Mouse (Mus musculus) liver (tissue): Measurements from ENCODE around the gene Tfap2d.

Experiments used
- DNase-seq: peaks from one replicate; pipeline ENCODE4 v3.0.0-alpha.2; 2020; ENCODE audit warnings: mixed read lengths

The Tfap2d gene

DNA sequence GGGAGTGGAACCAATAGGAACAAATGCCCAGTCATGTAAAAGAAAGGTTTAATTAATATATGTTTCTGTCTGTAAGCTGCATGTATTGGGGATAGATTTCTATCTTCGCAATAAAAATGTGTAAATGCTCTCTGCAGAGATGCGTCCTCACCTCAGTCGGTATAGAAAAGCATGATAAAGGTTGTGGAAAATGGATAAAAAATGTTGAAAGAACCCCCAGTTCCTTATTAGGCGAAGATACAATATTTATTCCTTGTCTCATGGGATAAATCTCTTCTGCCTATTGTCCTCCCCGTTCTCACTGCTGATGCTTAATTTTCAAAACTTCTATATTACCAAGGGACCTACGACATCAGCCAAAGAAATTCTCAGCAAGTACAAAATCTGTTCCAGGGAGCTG, at the start of gene Tfap2d:
Tfap2d (plus strand) TSS at position 392 of the 400 bp plus-strand sequence.
- DNase-seq = no peak

DNA sequence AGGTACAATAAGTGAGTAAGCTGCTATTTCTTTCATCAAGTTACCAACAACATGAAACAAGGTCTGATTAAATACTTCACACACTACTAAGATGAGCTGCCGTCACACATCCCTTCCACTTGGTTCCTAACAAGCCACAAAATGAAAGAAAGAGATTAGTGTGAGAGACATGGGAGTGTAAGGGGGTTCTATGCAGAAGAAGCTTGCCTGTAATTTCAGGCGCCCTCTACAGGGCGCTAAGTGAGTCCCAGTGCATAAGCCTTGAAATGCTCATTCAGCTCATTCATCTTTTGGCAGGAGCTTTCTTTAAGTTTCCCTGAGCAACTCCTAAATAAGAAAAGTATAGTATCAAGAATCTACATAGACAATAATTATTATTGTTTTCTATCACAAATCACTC, 46.5 kb upstream of the Tfap2d start:
- DNase-seq = no peak

DNA sequence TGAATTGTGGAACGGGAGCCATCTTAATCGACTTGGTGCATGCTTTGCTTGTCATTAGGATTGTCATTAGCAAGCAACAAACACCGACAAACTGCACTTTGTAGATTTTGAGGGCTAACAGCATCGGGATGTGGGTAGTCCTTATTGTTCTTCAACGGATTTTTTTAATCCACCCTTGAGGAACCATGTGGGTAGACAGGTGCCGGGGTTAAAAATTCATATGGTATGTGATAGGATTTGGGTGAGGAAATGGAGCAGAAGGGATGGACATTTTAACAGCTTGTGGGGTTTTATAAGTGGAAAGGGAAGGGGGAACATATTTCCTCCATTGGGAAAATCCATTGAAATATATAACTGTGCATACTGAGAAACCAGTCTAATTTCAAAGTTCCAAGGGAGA, 46.0 kb upstream of the Tfap2d start:
- no peak for DNase-seq

DNA sequence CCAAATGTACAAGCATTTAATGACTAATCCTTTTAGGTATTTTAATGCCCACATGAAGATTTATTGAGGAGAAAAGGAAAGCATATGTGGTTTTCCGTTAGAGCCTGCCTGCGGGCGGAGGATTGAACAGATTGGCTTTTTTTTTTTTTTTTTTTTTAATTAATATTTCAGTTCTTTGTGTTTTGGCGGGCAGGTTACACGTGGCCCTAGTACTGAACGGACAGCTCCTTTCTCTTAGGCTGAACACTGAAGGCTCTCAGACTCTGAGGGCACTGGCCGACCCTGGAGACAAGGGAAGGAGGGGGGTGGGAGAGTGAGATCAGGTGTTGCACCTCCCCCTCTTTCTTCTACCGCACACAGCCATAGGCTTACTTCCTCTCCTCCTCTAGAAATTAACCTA, 14.7 kb upstream of the Tfap2d start:
- no peak for DNase-seq

DNA sequence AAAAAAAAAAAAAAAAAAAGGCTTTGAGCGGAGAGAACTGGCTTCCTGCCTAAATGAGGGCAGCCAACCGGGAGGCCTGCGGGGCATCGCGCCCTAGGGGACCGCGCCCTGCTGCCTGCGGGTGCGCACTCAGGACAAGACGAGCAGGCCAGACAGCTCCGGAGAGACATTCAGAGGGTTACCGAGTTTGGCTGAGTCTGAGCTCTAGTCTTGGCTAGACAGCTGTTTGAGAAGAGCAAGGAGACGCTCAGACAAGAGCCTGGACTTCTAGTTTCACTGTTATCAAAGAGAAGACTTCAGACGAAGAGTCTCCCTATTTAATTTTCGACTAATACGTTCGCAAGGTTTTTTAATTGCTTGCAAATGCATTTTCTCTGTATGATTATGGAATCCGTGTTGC, 5.9 kb upstream of the Tfap2d start:
- peak; percentile 2 for DNase-seq

DNA sequence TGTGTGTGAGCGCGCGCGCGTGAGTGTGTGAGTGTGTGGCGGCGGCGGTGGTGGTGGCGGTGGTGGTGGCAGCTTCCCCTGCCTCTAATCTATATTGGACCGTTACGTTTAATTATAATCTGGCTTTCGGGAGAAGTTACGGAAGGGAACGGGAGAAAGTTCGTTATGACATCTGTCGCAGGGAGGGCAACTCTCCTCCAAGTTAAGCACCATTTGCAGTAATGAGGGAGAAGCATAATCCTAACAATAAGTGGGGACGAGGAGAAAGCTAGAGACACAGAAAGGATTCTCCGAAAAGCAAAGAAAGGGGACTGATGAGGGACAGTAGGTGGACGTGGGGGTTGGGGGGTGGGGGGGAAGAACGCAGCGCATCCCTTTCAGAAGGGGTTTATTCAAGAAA, 494 bp downstream of the Tfap2d start:
- DNase-seq = no peak

DNA sequence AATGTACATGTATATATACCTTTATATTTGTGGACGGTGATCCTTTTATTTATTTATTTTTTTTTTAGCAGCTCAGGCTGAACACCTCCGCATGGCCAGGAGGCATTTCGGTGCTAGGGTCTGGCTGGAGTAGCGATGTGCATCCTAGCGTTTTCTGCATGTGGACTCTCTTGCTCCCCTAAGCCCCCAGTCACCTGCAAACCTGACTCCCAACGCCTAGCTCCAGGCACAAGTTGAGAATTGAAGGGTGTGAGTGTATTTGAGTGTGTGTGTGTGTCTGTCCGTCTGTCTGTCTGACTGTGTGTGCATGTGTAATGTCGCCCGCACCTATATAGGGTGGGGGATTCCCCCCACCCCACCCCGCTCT, 937 bp downstream of the Tfap2d start:
- DNase-seq = no peak

DNA sequence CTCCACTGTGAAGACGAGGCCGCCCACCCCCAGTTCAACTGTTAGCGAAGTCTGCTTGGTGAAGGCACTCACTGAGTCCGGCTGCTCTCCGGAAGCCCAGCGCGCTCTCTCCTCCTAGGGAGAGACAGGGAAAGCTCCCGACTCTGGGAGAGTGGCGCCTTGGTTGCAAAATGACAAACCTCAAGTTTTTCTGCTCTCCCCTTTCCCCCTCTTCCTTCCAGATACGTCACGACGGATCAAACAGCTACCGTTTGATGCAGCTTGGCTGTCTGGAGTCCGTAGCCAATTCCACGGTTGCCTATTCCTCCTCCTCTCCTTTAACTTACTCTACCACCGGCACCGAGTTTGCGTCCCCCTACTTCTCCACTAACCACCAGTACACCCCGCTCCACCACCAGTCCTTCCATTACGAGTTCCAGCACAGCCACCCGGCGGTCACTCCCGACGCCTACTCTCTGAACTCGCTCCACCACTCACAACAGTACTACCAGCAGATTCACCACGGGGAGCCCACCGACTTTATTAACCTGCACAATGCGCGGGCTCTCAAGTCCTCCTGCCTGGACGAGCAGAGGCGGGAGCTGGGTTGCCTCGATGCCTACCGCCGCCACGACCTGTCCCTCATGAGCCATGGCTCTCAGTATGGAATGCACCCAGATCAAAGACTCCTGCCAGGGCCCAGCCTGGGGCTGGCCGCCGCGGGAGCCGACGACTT, 1.5 kb downstream of the Tfap2d start:
- no peak for DNase-seq

DNA sequence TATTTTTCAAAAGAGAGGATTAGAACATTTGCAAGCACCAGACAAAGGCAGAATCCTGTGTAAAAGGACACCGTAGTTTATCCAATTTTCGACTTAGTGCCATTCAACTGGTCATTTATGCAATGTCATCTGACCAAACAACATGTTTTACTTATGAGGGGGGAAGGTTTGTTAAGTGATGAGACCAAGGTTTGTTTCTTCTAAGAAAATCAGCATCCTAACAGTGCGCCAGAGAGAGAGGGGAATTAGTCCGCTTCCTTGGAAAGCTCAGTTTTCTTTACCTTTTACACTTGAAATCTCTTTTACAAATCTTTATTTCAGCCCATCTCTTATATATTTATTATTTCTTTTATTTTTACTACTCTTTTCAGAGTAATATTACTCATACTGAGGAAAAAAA, 3.6 kb downstream of the Tfap2d start:
- DNase-seq = no peak

DNA sequence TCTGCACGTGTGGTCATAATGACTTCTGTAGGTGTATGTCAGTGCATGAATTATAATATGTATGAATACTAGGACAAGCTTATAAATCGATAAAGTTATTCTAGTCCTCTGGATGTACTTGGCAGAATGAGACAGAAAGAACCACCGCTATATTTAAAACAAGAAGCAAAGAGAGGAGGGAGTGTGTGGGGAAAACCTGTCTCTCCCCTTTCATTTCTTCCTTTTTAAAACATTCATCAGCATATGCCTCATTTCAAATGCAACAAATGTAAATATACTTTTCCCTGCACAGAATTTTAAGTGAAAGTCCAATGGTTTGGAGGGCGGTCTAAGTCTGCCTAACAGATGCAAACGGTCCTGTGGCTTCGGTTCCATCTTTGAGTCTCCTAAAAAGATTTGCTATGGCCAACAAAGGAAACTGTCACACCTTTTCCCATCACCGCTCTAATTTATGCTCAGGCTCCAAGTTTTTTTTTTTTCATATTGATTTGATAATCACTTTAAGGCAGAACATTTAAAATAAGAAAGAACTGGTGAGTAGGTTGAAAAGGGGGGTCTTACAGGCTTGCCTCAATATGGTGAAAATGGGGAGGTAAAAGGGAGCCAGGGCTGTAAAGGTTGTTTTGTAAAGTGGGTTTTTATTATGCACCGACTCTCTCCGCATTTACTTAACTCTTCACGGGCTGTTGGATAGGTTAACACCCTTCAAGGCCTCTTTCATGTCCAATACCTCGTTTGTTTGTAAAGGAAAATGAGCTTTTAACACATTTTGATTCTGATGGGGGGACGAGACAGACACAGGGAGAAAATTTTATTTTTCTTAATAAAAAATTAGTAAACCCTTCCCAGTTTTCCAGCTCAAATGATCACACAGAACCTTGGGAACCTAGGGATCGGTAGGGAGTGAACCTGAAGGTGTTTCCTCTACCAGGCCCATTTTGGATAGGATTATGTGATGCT, 4.3 kb downstream of the Tfap2d start:
- DNase-seq = no peak

DNA sequence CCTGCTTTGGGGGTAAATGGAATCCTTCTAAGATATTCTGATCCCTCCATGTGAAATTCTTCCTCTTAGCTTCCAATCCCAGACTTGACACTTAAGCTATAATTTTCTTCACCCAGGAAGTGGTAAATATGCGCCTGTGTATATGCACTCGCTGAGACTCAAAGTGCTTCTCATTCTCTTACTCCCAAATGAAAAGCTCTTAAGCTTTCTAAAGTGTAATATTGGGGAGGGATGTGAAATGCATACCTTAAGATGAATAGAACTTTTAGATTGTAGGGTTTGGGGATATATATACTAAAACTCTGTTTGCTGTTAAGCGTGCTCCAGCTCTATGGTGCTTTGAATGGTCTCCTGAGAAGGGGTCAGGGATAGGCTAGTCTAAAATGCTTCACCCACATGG, 5.0 kb downstream of the Tfap2d start:
- no peak for DNase-seq

DNA sequence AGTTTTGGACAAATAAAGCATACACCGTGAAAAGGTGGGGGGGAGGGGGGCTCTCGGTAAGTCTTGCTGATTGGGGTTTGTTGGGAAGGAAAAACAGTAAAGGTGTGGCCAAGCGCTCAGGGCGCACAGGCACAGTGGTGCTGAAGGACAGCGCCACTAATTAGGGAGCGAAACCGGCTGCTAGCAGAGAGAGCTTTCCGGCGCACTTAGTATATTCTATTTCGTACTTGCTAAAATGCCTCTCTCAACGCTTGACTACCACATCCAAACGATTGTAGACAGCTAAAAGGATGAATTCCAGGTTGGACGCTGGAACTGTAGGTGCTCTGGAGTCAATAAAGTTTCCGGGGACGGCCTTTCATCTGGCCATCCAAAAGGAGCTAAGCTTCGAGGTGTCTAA, 6.9 kb downstream of the Tfap2d start:
- DNase-seq = peak; percentile 22

DNA sequence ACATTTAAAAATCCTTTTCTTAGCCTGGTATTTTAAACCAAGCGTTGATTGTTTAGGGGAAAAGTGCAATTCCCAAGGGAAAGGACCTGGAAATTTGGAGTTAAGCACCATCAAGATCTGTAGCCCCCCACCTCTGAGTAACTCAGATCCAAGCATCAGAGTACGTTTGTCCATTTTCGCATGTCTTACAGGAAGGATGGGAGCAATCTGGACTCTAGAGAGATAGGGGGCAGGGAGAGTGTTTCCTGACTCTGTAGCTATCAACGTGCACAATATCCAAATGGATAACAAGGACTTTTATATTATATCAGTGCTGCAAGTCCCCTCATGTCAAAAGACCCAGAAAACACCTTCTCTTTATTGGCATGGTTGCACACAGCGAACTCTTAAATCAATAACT, 7.4 kb downstream of the Tfap2d start:
- no peak for DNase-seq

DNA sequence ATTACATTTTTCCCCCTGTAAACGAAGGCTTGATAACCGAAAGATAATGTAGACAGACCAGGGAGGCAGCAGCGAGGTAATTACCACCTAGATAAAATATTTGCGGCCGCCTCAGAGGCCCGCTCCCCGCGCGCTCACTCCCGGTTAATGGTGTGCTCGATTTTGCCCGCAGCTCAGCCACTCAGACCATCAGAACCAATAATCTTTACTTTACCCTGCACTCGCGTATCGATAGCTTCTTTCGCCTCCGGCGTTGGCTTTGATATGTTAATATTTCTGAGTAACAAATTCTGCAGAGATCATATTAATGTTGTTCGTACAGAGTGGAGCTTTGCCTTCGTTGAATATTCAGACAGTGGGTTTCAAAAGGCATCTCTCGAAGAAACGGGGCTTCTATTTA, 8.2 kb downstream of the Tfap2d start:
- no peak for DNase-seq

DNA sequence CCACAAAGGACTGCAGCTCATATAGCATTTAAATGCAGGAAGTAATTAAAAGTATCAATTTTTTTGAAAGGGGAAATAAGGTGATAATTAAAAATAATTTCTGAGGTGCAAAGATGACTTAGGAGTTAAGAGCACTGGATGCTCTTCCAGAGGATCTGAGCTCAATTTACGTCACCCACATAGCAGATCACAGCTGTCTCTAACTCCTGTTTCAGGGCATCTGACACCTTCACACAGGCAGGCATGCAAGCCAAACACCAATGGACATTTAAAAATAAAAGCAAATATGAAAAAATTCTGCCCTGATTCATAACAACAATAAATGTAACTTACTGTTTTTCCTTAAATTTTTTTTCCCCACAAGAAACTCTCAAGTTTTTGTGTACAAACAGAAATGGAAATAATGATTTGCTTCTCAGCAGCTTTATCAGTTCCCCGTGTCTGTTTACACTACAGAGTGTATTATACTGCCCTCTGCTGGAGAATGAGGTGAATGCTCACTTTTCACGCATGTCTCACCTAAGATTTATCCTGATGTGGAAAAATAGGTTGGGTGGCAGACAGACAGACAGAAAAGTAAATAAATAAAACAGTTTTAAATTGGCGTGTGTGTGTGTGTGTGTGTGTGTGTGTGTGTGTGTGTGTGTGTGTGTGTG, 76.0 kb downstream of the Tfap2d start:
- no peak for DNase-seq

DNA sequence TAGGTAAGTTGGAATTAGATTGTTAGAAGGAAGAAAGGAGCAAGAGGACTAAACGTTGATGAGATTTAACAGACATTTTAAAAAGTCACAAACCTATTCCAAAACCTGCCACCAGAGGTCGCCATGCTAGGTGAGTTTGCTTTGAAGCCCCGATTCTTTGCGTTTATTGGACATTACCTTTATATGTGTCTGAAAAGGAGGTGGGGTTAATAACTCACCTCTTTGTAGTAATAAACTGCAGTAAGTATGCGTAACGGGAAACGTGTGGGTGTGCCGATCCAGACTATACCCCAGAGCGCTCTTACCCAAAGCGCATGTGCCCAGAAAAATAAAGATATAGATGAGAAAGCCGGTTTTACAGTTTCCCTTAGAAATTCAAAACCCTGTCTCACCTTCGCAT, 102.8 kb downstream of the Tfap2d start:
- DNase-seq = no peak

DNA sequence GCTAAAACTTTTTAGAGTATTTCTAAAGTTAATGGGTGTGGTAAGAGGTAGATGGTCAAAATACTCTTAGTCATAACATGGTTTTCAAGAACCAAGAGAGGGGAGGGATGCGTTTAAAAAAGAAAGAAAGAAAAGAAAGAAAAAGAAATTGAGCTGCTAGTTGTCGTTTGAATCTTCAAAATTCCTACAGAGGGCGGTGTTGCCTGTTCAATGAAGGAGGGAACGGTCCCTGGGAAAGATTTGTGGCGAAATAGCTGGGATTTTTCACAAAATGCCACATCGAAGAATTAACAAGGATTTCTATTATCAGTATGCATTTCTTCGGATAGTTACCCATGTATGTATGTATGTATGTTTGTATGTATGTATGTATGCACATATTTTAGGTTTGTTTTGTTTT, 103.4 kb downstream of the Tfap2d start:
- DNase-seq = no peak

DNA sequence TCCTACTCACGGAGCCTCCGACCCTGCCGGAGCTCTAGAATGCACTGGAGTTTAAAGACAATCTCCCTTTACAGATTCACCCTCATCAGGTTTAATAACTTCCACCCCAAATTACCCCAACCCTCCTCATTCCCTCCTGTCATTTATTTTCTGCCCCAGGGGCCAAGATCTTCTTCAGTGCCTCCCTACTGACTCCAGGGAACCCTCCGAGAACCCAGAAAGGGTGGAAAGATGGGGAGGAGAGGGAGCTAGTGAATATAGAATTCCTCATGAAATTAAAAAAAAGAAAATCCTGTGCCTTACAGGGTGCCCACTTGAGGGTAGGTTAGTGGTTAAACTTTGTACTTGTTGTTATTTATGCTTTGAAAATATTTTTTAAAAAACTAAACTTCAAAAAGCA, 104.8 kb downstream of the Tfap2d start:
- no peak for DNase-seq

DNA sequence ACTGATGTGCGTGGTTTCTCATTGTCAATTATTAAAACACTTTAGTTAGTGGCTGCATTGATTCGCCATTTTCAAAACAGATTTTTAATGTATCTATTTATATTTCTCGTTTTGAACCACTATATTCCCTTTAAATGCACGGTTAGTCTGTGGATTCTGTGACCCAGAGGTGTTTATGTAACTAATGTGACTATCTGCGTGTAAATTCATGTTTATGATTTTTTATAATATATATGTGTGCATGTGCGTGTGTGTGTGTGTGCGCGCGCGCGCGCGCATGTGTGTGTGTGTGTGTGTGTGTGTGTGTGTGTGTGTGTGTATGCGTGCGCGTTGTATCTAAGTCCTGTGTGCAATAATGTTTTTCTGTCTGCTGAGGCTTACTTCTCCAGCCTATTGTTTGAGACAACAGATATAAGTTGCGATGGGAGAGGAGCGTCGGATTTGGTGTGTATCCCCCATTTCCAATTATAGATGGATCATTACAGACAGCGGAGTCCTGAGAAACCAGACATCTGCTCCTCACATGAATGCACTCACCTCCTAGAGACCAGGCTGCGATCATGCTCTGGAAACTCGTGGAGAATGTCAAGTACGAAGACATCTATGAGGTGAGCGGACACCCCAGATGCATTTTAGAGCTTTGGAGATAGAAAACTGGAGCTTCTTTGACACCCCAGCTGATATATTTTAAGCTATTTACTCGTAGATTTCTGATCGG, 106.0 kb downstream of the Tfap2d start, which contains the start of gene Tfap2b:
Tfap2b (plus strand) TSS at position 274 of the 718 bp plus-strand sequence.
- no peak for DNase-seq

DNA sequence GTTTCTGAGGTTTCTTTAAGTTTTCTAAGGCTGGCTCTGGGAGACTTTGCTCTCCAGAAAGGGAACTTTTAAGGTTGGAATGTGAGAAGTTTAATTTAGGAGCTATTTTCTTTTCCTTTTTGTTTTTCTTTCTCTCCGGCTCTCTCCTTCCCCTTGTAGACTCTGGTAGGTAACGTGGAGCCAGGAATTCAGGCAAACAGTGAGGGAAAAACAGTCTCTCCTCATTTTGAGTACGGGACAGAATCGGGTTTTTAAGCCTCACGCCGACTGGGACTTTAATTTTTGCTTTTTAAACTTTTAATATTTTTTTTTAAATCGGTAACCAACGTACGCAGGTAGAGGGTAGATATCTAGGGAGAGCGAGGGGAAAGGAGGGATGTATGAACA, 106.5 kb downstream of the Tfap2d start:
- no peak for DNase-seq

DNA sequence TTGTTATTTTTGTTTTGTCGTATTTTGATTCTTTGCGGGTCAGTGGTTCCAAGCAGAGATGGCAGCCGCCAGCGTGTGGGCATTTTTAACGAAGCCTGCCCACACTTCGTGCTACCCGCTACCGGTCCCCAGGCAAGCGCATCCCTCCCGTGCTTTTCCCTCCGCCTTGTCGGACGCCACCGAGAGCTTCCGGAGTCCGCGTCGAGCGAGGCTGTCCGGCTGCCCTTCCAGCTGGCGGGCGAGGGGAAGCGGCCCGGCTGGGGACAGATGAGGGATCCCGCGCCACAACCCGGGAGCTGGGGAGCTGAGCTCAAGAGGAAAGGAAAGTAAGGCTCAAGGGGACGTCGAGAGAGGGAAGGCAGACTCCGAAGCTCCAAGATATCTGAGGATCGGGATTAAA, 107.0 kb downstream of the Tfap2d start:
- DNase-seq = peak; percentile 17

DNA sequence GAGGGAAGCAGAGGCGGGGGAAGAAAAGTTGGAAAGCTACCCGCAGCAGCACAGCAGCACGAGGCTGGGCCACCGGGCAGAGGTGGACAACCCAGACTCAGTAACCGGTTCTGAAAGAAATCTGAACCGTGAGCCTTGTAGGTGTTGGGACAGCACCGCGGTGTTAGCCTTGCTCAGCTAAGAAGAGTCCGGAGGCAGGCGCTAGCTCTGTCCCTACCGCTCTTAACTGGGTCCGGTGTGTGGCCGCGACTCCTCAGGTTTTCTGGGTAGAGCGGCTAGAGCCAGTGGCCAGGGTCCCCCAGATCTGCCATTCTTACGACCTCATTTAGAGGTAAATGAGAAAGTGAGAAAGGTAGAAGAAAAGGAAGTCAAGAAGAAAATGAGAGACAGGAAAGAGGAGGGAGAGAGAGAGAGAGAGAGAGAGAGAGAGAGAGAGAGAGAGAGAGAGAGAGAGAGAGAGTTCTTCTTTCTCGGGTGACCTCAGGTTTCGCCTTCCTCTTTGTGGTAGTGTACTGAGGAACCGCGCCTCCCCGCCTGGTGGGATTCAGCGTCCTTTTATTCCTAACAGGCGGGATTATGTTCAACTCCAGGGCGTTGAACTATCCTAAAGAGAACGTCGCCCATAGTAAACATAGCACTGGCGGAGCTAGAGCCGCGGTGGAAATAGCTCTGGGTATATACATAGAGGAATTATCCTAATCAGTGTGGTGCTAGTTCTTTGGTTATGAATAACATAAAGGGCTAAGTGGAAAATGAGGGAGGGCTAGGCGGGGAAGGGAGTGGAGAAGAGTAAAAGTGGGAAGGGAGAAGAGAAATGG, 107.6 kb downstream of the Tfap2d start:
- DNase-seq = no peak
